Mouse (Mus musculus) heart, adult 10 weeks (tissue): ENCODE results near the gene Six2. TPM values are rescaled to one million over a fixed set of nuclear protein-coding genes. Genes with fewer than 3 reads are reported as not detected.

Source experiments
- polyA plus RNA-seq: library from polyadenylated mRNA; stranded (reverse); fragments of 350-450 nt; fragmentation: Illumina TruSeq; extraction: RNeasy Lipid Tissue Mini Kit (QIAGEN cat#74804); gene quantifications from one replicate; pipeline ENCODE4 v1.2.3, GENCODE M21; 2014; ENCODE audit warnings: low read depth, low replicate concordance

The Six2 gene
- not detected for polyA plus RNA-seq

DNA sequence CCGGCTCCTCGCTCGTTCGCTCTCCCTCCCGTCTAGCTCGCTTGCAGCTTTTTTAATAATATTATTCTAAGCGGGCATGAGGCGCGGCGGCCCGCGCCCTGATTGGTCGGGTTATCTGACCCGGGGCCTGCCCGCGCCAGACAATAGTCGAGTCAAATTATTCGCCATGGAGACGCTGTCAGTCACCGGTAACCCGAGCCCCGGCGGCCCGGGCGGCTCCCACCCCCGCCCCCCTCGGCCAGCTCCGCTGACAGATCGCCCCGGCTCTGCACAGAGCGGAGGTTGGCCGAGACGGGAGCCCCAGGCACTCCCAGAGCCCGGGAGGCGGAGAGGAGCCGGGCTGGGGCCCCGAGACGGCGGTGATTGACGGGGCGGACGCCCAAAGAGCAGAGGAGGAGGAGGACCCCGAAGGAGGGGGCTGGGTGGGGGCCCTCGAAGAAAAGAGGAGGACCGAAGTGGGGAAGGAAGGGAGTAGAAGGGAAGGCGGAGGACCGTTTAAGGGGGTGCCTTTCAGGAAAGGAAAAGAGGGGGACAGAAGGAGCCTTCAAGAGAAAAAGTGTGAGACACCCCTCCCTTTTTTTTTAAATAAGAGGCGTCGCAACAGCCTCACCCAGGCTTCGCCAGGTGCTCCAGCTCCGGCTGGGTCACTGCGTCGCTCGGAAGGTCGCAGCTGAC, at the start of gene Six2:
Six2 (minus strand) TSS at position 39 of the 675 bp plus-strand sequence.

Other genes with a start within 250 kb of the Six2 start
- not detected for gene Six3, start 74.7 kb downstream of the Six2 start, polyA plus RNA-seq